ENCODE assay signal across 18 mouse cellular contexts in the genomic region with DNA sequence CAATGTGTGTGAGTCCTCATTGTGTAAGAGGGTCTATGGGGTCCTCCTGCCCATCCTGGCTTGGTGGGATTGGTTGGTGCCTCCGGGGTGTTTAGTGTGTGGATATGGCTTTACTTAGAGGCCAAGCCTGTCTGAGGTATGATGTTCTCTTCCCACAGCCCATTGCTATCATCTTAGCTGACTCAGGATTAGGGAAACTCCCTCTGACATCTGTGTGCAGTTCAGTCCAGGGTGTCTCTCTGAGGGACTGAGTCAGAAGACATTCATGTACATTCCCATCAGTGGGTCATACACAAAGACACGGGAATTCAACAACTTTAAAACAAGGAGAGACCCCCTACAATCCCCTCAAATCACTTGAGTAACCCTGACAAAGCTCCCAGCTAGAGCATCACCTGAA.
DNase-seq lines count a peak whose midpoint lies in the region; TF ChIP-seq lines count a peak whose summit lies in the region.
"Had no signal": no experiment of that assay in that cellular context is flagged by ENCODE, and none has a peak within 500 bp of the region (broad histone marks: within the 10 kb centered on the region; RNA-seq: fewer than 3 reads in every experiment).

No protein-coding gene starts in this region.

- no peak for TF ChIP-seq POLR2A in heart, adult 2 months (IDR thresholded peaks at IDR 0.05; ENCODE audit: insufficient read depth, low read depth, low read length)

- no peak overlapping the region for H3K9ac ChIP-seq in heart, adult 2 months (ENCODE audit: low read depth, low read length)

- WGBS in heart, adult 2 months, result 54% methylated on average over 2 of the region's 2 CpGs

- no peaks in the 10 kb centered on the region for H3K79me2 ChIP-seq in heart, adult 2 months (replicated peaks; ENCODE audit: control insufficient read depth, insufficient read depth, low read length)

- no peaks in the 10 kb centered on the region for H3K27me3 ChIP-seq in heart, adult 2 months (ENCODE audit: control insufficient read depth, insufficient read depth, low read length)
- H3K27me3 ChIP-seq: CH12.LX, Patski had no signal

- H3K27ac ChIP-seq in heart, adult 2 months, result no peak overlapping the region

- no peak for TF ChIP-seq CTCF in heart, adult 2 months (IDR thresholded peaks at IDR 0.05)

- no peak overlapping the region for H3K4me3 ChIP-seq in heart, adult 2 months

- no peaks in the 10 kb centered on the region for H3K4me1 ChIP-seq in heart, adult 2 months (ENCODE audit: control insufficient read depth, insufficient read depth, low read length)

- DNase-seq in heart, adult 11 months, result peak; percentile 81
- DNase-seq in heart, adult 2 months, result no peak
- DNase-seq in 3T3-L1 (ENCODE audit: low read depth, low spot score), result peak; percentile 82
- no peak for DNase-seq in urinary bladder, postnatal 14 days (ENCODE audit: low spot score)
- DNase-seq: adrenal gland, adult 2 months; adrenal gland, adult 8-10 months; adrenal gland, postnatal 10 days; adrenal gland, postnatal 14 days; adrenal gland, postnatal 25 days; adrenal gland, postnatal 36 days; B cell, adult 2 months; cerebellum, adult 11 months; cerebellum, adult 11-12 months; cerebellum, adult 18-20 months; cerebellum, adult 2 months had no signal

- TF ChIP-seq EP300 in heart, adult 2 months (IDR thresholded peaks at IDR 0.05; ENCODE audit: insufficient read depth, low read depth, low read length), result no peak

- H3K36me3 ChIP-seq in heart, adult 2 months (ENCODE audit: control insufficient read depth, insufficient read depth, low read length), result no peaks in the 10 kb centered on the region
- H3K36me3 ChIP-seq: G1E had no signal

- intact Hi-C loops in heart, adult 2 months (cut with DNase I), result no loop called here

Comparison
In these comparisons a context has a peak if more than half of its experiments do, and no peak if none do; other contexts are left out.
1. DNase-seq: peak in heart, adult 11 months (single experiment) and 3T3-L1 (single experiment); none in heart, adult 2 months (0 of 2) and urinary bladder, postnatal 14 days (single experiment).